ENCODE assay signal across 15 mouse cellular contexts in the genomic region with DNA sequence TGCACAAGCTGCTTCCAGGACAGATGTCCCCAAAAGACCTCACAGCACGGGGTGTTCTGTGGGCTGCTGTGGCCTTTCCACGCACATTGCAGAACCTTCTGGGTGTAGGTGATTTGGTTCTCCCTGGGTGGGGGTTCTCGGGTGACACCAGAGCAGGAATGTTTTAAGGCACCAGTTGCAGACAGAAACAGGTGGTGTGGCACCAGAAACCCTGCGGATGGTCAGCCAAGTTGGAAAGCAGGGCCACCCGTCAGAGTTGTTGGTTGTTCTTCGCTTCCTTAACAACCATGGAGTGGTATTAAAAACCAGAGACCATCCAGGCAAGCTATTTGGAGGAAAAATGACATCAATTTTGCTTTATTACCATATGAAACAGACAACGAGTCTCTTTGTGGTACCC.
"Had no signal": no experiment of that assay in that cellular context is flagged by ENCODE, and none has a peak within 500 bp of the region (broad histone marks: within the 10 kb centered on the region; RNA-seq: fewer than 3 reads in every experiment).

No protein-coding gene starts in this region.

- H3K4me3 ChIP-seq: limb, embryonic 15.5 days; midbrain, embryonic 12.5 days; midbrain, embryonic 15.5 days; neural tube, embryonic 13.5 days had no signal

- H3K27ac ChIP-seq: limb, embryonic 15.5 days; liver, embryonic 14.5 days; macrophage; midbrain, embryonic 12.5 days; midbrain, embryonic 15.5 days; neural tube, embryonic 13.5 days; stomach, postnatal 0 days had no signal

- DNase-seq: kidney, adult 9 months; kidney, postnatal 4 days; liver, postnatal 0 days; lung, embryonic 14.5 days; right cerebral cortex, postnatal 4 days; thymus, adult 2 months; thymus, postnatal 14 days; thymus, postnatal 4 days had no signal
